Mouse (Mus musculus): ENCODE data around the gene Atp2c2. TPM values are rescaled to one million over a fixed set of nuclear protein-coding genes. Genes with fewer than 3 reads are reported as not detected.

Atp2c2 gene
- total RNA-seq, 2 experiments from 2014 or later: not detected

DNA sequence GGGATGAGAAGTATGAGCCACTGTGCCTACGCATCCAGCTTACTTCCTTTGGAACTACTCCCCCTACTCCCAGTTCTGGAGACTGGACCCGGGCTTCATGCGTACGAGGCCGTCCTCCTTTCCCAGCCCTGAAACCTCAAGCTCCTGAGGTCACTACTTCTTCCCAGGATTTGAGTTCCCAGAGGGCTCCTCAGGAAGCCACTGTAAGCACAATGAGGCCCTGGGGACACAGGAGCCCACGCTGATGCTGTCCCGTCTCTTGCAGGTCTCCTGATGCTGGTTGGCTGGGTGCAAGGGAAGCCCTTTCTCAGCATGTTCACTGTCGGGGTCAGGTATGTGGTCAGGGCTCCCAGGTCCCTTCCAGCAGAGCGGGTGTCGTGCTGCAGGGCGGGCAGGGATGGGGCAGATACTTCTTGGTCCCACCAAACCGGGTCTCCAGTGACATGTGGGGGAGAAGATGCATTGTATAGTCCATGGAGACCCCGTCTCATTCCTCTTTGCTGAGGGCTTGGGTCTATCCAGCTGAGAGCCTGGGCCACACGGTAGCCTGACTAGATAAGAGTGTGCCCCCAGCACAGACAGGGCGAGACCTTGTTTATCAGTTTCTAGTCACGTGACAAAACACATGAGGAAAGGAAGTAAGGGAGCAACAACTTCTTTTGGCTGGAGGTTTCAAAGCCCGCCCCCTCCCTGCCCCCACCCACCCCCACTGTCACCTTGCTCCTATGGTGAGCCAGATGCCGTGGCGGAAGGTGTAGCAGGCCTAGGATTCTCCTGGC is 38.5 kb downstream of the Atp2c2 start:
- ATAC-seq (replicated peaks; ENCODE audit: poor library complexity): peak; percentile 64

GRCm38 (mm10) chr8:119740634-119741033 is 40.8 kb downstream of the Atp2c2 start:
- ATAC-seq (replicated peaks; ENCODE audit: poor library complexity): no peak

GRCm38 (mm10) chr8:119742409-119742808 is 42.6 kb downstream of the Atp2c2 start:
- no peak for ATAC-seq (replicated peaks; ENCODE audit: poor library complexity)

DNA sequence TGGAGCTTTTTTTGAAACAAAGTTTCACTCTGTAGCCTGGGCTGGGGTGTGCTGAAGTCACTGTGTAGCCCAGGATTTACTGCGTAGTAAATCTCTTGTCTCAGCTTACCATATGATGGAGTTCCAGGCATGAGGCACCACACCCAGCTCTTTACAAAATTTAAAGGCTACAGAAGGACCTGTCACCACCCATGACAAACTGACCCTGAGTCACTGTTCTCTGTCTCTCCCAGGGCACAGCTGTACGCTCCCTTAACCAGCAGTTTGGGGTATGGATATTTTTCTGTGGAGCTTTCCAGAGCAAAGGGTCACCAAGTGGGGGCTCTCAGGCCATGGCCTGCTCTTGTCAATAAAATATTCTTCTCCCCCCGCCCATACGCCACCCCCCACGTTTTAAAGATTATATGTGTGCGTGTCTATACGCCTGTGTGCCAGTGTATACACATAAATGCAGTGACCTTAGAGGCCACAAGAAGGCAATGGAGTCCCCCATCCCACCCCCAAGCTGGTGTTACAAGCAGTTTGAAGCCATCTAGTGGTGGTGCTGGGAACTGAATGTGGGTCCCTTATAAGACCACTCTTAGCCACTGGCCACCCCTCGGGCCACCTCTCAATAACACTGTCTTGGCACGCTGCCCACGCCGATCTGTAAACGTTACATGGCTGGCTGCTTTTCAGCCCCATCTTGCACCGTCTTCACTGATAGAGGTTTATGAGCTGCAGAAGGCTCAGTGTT is 43.6 kb downstream of the Atp2c2 start:
- ATAC-seq (replicated peaks; ENCODE audit: poor library complexity): peak; percentile 91

DNA sequence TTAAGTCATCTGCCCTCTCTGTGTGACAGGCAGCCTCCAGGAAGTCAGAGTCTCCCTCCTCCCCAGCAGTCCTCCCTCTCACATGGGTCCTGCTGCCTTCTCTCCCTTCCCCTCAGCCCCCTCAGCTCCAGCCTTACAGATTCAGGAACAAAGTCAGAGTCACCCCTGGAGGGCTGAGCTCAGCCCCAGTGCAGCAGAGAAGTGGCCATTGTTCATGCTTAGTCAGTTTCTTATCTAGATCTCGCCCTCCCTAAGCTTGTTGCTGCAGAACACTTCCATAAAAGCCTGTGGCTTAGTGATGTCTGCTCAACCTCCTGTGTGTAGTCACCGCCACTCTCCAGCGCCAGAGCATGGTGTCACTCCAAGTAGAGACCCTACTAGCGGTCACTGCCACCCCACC is 44.8 kb downstream of the Atp2c2 start:
- ATAC-seq (replicated peaks; ENCODE audit: poor library complexity): peak; percentile 44

DNA sequence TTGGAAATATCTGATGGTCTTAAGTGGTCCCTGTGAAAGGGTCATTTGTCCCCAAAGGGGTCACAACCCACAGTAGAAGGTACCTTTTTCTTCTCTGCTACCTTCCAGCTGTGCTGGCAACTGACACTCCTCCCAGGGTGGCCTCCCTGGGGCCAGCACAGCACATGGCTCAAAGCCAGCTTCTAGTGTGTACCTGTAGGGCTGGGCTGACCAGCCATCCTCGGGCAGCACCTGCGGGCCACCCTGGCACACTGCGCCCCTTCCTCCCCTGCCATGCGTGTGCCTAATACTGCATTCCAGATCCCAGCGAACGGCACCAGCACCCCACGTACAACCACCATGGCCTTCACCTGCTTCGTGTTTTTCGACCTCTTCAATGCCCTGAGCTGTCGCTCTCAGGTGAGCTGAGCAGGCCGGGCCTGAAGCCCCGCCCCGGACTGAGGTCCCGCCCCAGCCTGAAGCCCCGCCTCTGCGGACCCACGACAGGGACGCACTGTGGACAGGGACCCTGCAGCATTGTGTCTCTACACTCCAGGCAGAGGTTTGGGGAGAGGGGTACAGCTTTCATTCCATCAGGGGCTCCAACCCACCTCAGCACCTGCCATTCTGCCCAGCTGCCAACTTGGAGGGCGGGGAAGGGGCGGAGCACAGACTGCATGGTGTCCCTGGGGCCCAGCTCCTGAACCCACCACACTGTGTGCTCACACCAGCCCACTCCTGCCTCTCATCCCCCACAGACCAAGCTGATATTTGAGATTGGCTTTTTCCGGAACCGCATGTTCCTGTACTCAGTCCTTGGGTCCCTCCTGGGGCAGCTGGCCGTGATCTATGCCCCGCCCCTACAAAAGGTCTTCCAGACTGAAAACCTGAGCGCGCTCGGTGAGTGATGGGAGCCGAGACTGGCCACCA is 55.7 kb downstream of the Atp2c2 start:
- ATAC-seq (replicated peaks; ENCODE audit: poor library complexity): peak; percentile 58

DNA sequence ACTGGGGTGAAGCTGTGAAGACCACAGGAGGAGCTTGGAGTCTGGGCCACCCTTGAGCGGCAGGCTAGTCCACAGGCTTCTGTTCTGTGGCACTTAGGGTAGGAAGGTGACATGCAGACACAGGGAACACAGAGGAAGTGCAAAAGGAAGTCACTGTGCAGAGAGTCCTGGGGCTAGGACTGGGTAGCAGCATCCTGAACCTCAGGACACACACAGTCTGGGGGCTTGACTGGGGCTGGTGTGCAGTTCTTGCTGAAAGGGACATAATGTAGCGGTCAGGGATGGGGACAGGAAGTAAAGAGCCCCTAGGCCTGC is 56.3 kb downstream of the Atp2c2 start:
- ATAC-seq (replicated peaks; ENCODE audit: poor library complexity): peak; percentile 29

DNA sequence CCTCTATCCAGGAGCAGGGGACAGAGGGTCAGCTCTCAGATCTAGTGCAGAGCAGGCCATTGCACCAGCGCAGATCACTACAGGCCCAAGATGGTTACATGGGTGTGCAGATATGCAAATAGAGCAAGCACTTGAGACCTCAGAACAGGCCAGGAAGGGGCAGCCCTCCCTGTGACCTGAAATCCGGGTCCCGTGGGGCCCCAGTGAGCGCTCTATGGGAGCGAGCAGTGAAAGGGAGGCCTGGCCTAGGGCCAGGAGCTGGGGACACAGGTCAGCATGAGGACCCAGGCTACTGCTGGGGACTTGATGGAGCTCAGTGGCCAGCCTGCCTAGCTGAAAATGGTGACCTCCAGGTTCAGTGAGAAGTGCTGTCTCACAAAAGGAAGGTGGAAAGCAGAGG is 56.7 kb downstream of the Atp2c2 start:
- no peak for ATAC-seq (replicated peaks; ENCODE audit: poor library complexity)

DNA sequence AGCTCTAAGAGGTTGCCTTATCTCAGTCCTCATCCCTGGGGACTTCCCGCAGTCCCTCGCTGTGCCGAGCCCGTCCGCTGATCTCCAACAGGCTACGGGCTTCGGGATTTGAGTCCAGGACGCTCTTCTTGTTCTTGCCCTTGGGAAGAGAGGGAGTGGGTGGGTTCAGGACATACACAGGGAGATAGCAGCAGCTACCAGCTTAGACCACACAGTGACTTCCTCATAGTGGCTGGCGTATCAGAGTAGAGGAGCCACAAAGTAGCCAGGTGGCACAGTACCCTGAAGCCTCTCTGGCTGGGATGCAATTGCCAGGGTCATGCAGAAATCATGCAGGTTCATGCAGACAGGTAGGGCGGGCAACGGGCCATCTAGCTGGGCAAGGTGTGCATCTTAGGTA is 61.9 kb downstream of the Atp2c2 start:
- no peak for ATAC-seq (replicated peaks; ENCODE audit: poor library complexity)

- peak; percentile 73 for ATAC-seq (replicated peaks; ENCODE audit: poor library complexity)
Observed at GRCm38 (mm10) chr8:119762226-119763220, 62.7 kb downstream of the Atp2c2 start.

DNA sequence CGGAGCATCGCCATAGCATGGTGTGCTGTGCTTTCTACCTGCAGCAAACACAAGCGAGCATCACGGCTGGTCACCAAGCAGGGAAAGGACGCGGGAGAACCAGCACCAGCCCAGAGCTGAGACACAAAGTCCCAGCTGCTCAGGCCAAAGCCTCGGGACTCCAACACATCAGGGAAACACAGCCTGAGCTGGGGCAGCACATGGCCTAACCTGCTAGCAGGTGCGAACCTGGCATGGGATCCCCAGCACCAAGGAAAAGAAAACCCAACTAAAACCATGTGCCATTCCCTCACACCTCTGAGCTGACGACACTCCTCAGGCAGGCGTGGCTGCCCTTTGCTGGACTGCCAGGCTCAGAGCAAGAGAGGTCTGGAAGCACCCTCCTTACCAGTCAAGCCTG is 65.5 kb downstream of the Atp2c2 start:
- ATAC-seq (replicated peaks; ENCODE audit: poor library complexity): no peak

- no peak for ATAC-seq (replicated peaks; ENCODE audit: poor library complexity)
Observed at GRCm38 (mm10) chr8:119765761-119766444, 66.1 kb downstream of the Atp2c2 start.

DNA sequence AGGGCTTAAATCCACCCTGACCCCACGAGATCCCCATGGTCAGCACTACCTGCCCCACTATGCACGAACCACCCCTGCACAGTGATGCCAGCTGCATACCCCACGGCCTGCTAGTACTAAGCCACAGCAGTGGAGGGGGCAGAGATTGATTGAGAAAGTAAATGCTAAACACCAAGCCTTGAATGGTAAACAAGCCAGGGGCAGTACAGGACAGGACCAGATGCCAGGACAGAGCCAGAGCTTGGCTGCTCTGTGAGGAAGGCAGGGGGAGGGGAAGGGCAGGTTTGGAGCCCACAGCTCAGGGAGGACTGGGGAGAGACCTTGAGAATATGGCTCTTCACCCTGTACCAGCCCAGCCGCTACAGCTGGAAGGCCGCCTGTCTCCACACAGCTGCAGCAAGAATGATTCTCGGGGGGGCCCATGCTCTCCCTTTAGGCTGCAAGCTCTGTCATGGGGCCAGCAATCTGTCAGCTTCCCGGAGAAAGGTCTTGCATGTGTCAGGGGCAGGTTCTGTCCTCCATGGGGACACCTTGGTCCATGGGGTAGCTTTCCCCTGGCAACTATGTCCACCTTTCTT is 76.9 kb downstream of the Atp2c2 start:
- ATAC-seq (replicated peaks; ENCODE audit: poor library complexity): no peak

- peak; percentile 1; the same call in 1 of the 2 replicates for ATAC-seq (replicated peaks; ENCODE audit: poor library complexity)
Observed at GRCm38 (mm10) chr8:119777765-119778164, 78.0 kb downstream of the Atp2c2 start.

- peak; percentile 88 for ATAC-seq (replicated peaks; ENCODE audit: poor library complexity)
Observed at GRCm38 (mm10) chr8:119778263-119778662, 78.5 kb downstream of the Atp2c2 start, which contains the start of gene Tldc1. Tldc1 (minus strand) TSS chr8:119778416.

GRCm38 (mm10) chr8:119779013-119779737 is 79.4 kb downstream of the Atp2c2 start:
- ATAC-seq (replicated peaks; ENCODE audit: poor library complexity): peak; percentile 59

- no peak for ATAC-seq (replicated peaks; ENCODE audit: poor library complexity)
Observed at GRCm38 (mm10) chr8:119780402-119781049, 80.7 kb downstream of the Atp2c2 start.

All from megakaryocyte progenitor cell, adult 5-6 weeks (primary cell).